Mouse (Mus musculus) layer of hippocampus, postnatal 36 days (tissue): Measurements from ENCODE around the gene Plin5. TPM values are rescaled to one million over a fixed set of nuclear protein-coding genes. Genes with fewer than 3 reads are reported as not detected.

ENCODE experiments used
- DNase-seq, 2 experiments: peaks; one replicate each; pipeline ENCODE4 v3.0.0; 2022
- total RNA-seq, 2 experiments: library from RNA; stranded (reverse); gene quantifications; 2 replicates each; pipeline ENCODE4 v1.2.3; 2021

The Plin5 gene
- total RNA-seq, 2 experiments from 2014 or later, result 0.40 to 0.63 TPM

GRCm38 (mm10) chr17:56132661-56133060 is 15.3 kb upstream of the Plin5 start:
- DNase-seq, result no peak

- no peak for DNase-seq
These were observed 14.4 kb upstream of the Plin5 start for GRCm38 (mm10) chr17:56131814-56132213.

GRCm38 (mm10) chr17:56131136-56131535 is 13.7 kb upstream of the Plin5 start:
- no peak for DNase-seq

- DNase-seq, result no peak
These were observed 10.8 kb upstream of the Plin5 start for GRCm38 (mm10) chr17:56128246-56128645.

GRCm38 (mm10) chr17:56126175-56126574 is 8.8 kb upstream of the Plin5 start:
- DNase-seq, result no peak

GRCm38 (mm10) chr17:56125276-56125630 is 7.9 kb upstream of the Plin5 start:
- DNase-seq, result no peak

GRCm38 (mm10) chr17:56124377-56125275 is 7.2 kb upstream of the Plin5 start:
- DNase-seq, result no peak

- no peak for DNase-seq
These were observed 6.4 kb upstream of the Plin5 start for GRCm38 (mm10) chr17:56123681-56124340.

- no peak for DNase-seq
These were observed 5.8 kb upstream of the Plin5 start for GRCm38 (mm10) chr17:56123161-56123560.

- no peak for DNase-seq
These were observed 4.4 kb upstream of the Plin5 start, which contains the start of gene Lrg1 for GRCm38 (mm10) chr17:56121826-56122225. TSS of gene Lrg1 (minus strand) at chr17:56122001.

- DNase-seq, result no peak
These were observed 2.8 kb upstream of the Plin5 start for GRCm38 (mm10) chr17:56119981-56120880.

- no peak for DNase-seq
These were observed 2.0 kb upstream of the Plin5 start for GRCm38 (mm10) chr17:56119431-56119830.

- DNase-seq, result no peak
These were observed 1.2 kb downstream of the Plin5 start for GRCm38 (mm10) chr17:56116193-56116592.

- DNase-seq, result no peak
These were observed 4.7 kb downstream of the Plin5 start for GRCm38 (mm10) chr17:56112743-56113142.

GRCm38 (mm10) chr17:56111864-56112263 is 5.5 kb downstream of the Plin5 start:
- DNase-seq, result no peak

- DNase-seq, result no peak
These were observed 6.4 kb downstream of the Plin5 start for GRCm38 (mm10) chr17:56111021-56111420.

GRCm38 (mm10) chr17:56110571-56110970 is 6.8 kb downstream of the Plin5 start:
- no peak for DNase-seq

GRCm38 (mm10) chr17:56109219-56110051 is 8.0 kb downstream of the Plin5 start, which contains the start of gene Plin4:
TSS of gene Plin4 (minus strand) at chr17:56109803.
- no peak for DNase-seq

- DNase-seq, result peak; percentile 76 to 82
These were observed 8.9 kb downstream of the Plin5 start for GRCm38 (mm10) chr17:56108334-56109044.

- DNase-seq, result no peak
These were observed 9.7 kb downstream of the Plin5 start for GRCm38 (mm10) chr17:56107736-56108135.

- DNase-seq, result no peak
These were observed 10.4 kb downstream of the Plin5 start for GRCm38 (mm10) chr17:56106981-56107380.
